Mouse (Mus musculus): ENCODE measurements at regions not wholly inside any gene's neighbourhood (a gene's known extent, or its start where the extent isn't known, plus 50 kb on each side); places are given as distances from the start of the nearest gene placed in this dataset.

- TF ChIP-seq CTCF (conservative IDR thresholded peaks at IDR 0.05; ENCODE audit: insufficient read depth, insufficient read length, low read depth, low read length) (no peak), POLR2A (IDR thresholded peaks at IDR 0.05; ENCODE audit: low read depth, low read length) (no peak)
These were observed 107.3 kb upstream of the 4933402E13Rik start for GRCm38 (mm10) chrX:62176011-62176410.

Measured in kidney, adult 2 months (tissue).